Mouse (Mus musculus) gastrocnemius, postnatal 10 days (tissue): Measurements from ENCODE around the gene Gm49383. TPM values are rescaled to one million over a fixed set of nuclear protein-coding genes. Genes with fewer than 3 reads are reported as not detected.
A peak's percentile ranks its signal among the peaks of the same experiment; 100 is the strongest.
"Not testable (repeated sequence)": the region's sequence is repeated elsewhere in the genome, so short reads cannot be mapped to it uniquely, and the experiment has no call there.

Experiments
- DNase-seq: peaks from one replicate; pipeline ENCODE4 v3.0.0; 2021; ENCODE audit warnings: mixed read lengths
- microRNA-seq, 2 experiments: library from miRNA; unstranded; fragments of <30 nt; microRNA quantifications; one replicate each; pipeline ENCODE4 v1.2.0; 2021
- total RNA-seq, 2 experiments: library from RNA; stranded (reverse); gene quantifications; 2 replicates each; pipeline ENCODE4 v1.2.3; 2021

The Gm49383 gene
- total RNA-seq, 2 experiments from 2014 or later, result 2.7 to 3.4 TPM

DNA sequence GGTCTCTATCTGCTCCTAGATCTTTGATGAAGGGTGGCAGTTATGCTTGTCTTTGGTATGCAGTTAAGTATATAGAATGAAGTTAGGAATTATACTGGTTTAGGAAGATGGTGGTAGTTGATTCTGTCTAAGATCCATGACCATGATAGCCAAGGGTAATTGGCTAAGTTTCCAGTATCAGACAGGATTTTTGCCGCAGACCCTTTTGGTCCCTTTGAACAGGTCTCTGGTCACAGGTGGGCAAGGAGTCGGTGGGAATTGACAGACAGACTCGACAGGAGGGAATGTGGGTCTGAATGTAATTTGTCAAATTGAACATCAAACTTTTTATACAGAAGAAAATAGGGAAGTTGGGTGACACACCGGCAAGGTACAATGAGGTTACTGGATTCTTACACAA lies 33.3 kb downstream of the Gm49383 start:
- not testable (repeated sequence) for DNase-seq

DNA sequence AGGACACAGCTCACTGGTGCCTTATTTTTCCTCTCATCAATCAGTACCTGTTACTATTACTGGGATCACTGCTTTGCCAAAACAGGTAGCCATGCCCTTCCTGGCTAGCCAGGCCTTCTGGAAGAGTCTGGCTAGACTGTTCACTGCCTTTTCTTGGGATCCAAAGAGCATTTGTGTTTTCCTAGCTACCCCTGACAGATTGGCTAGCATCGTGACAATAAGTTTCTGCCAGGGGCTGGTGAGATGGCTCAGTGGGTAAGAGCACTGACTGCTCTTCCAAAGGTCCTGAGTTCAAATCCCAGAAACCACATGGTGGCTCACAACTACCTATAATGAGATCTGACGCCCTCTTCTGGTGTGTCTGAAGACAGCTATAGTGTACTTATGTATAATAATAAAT lies 36.2 kb downstream of the Gm49383 start:
- not testable (repeated sequence) for DNase-seq

DNA sequence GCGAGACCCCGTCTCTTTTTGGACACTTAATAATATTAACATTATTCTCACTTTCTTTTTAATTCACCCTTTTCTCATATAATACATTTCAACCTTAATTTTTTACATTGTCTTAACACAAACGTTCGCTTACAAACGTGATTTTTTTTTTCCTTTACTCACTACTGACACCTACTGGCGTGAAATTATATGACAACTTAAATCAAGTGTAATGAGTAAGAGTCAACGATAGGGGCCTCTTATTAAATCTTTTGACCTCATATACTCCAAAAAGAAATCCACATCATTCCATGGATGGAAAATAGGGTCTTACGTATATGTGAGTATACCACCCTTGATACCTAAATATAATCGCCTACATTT lies 37.3 kb downstream of the Gm49383 start:
- no peak for DNase-seq

DNA sequence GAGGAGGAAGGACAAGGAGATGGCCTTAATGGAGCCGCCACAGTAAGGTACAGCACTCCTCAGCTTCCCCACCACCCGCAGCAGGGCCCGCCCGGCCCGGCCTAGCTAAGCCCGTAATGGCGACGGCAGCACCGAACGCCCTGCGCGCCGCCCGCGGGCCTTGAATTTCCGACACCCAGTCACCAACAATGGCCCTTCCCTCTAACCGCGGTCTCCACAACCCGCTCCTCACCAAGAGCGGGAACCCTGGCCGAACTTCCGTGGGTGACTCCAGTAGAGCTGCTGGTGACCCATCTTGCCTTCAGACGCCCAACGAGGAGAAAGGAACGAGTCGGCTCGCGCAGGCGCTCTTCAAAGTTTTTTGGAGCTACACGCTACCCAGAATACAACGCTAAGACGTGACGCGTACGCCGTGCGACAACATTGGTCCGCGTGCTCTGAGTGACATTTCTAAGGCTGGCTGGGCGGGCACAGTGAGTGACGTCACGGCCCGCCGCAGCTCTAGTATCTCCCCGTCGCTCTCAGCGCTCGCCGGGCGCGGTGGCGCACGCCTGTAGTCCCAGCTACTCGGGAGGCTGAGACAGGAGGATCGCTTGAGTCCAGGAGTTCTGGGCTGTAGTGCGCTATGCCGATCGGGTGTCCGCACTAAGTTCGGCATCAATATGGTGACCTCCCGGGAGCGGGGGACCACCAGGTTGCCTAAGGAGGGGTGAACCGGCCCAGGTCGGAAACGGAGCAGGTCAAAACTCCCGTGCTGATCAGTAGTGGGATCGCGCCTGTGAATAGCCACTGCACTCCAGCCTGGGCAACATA lies 37.9 kb downstream of the Gm49383 start, which contains the start of gene Rps29:
TSS of gene Rps29 (minus strand) at position 422 of the 813 bp plus-strand sequence.
- peak; percentile 93 for DNase-seq

DNA sequence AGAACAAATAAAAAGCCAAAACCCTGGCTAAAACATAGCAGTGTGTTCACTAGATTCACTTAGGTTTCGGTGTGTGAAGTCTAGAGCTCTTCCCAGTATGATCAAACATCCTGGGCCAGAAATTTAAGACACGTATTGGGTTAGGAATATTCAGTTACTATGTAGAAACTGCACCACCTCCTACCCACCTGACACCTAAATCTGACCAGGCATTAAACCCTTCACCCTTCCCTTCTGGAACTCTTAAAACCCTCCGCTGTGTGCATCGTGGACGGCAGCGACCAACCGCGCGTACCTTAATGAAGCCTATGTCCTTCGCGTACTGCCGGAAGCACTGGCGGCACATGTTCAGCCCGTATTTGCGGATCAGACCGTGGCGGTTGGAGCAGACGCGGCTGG lies 38.5 kb downstream of the Gm49383 start:
- no peak for DNase-seq

DNA sequence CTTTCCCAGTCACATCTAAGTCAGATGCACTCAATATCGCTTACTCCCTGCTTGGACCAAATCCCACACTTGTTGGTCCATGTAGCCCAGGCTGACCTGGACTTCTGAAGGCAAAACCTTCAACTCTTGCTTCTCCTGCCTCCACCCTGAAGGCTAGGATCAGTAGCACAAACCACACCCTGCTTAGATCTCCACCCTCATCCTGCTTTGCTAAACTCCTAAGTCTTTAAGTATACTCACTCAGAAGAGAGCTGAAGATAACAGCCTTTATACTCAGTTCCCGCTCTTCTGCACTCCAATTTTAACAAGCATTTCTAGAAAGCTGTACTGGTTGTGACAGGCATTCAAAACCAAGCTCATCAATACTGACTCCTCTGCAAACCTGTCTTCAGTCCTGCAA lies 39.8 kb downstream of the Gm49383 start:
- no peak for DNase-seq

DNA sequence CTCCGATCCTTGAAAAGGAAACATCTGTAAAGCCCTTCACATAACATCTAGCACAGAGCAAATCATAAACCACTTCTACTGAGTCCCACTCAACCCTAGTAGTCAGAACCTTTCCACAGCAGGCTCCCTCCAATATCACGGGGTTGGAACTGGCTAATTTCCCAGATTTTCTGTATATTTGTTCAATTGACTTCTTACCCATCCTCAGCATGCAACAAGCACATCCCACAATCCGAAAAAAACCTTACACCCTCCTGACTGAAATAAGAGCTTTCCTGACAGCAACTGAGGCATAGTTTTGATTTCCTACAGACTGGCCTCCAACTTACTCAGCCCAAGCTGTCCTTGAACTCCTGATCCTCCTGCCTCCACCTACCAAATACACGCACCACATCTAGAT lies 40.5 kb downstream of the Gm49383 start:
- DNase-seq, result no peak

DNA sequence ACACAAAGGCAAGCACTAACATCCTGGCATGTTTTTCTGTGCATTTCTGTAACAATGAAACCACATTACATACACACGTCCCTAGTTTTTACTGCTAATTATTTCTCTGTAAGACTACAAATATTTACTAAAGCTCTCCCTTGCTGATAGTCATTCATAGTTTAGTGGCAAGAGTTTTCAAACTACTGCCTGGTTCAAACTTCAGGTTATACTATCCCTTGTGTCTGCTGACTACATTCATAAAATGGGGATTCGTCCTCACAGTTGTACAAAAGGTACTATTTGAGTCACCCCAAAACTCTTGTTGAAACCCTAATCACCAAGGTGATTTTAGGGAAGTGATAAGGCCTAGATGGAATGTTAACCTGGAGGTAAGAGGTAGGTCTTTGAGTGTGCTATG lies 41.0 kb downstream of the Gm49383 start:
- DNase-seq, result no peak

DNA sequence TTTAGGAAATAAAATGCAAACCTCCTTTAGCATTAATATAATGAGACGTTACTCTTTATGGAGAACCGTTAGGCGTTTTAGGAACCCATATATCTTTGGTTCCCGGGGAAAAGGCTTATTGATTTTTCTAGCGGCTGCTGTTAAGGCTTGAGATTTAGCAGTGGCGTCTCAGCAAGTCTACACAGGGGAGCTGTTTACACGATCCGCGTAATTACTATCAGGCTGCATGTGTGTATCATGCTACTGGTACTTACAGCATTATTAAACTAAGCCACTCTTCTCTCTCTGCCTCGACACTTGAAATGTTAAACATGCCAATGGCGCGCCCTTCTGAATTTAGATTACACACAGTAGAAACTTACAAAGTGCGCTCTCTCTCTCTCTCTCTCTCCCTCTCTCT lies 46.9 kb downstream of the Gm49383 start:
- no peak for DNase-seq

DNA sequence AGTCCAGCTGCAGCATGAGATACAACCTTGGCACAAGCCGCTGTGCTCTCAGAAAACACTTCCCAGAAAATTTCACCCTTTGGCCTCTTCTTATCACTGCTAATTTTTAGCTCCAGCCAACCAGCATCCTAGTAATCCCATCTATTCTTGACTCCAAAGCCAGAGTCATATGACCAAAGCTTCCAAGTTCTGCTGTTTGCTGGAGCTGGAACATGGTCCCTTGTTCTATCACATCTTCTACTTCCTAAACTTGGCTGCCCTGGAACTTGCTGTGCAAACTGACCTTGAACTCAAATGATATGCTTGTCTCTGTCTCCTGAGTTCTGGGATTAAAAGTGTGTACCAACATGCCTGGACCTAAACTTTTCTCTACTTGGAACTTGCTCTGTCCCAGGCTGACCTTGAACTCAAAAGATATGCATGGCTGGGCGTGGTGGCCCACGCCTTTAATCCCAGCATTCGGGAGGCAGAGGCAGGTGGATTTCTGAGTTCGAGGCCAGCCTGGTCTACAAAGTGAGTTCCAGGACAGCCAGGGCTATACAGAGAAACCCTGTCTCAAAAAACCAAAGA lies 49.7 kb downstream of the Gm49383 start:
- no peak for DNase-seq

DNA sequence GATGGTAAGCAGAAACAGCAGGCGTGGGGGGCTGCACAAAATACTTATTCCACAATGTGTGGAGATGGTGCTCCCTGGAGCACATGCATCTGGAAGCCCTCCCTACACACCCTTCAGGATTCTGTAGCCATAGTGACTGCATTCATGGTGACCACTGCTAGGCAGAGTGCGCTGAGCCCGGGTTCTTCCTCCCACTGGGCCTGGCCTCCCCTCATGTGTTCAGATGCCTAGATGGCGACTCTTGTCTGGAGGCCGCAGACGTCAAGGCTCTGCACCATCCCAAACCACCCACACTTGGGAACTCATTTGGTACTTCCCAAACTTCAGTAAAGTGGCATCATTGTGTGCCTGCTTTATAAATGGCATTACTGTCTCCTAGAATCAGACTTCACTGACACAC lies 53.4 kb downstream of the Gm49383 start:
- DNase-seq, result no peak

DNA sequence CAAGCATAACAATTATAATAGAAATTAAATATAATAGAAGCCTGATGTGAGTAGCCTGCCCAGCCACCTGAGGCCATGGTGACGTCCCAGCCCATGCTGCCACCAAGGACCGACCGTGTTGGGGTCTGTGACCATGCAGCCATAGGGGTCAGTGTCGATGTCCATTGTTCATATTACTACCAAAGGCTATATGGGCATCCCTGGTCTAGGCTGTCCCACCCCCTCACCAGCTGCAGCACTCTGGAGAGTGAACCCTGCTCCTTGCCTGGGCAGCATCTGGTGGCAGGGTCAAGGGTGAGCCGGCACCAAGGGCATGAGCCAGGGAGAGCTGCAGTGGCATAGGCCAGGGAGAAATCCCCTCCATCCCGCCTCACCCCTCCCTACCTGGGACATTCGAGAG lies 57.1 kb downstream of the Gm49383 start:
- no peak for DNase-seq

DNA sequence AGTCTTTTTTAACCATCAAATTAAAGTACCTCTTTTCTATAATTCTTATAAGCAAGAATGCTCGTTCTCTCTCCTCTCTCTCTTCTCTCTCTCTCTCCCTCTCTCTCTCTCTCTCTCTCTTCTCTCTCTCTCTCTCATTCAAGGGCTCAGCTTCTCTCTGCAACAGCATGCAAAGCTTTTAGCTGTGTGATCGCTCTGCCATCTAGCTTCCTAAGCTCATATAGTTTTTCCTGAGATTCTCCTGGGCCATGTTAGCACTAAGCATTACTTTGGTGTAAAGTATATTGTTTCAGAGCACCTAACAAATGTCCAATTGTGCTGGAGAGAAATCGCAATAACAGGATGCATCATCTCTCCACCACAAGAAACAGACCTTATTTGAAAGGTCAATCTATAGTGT lies 57.7 kb downstream of the Gm49383 start:
- no peak for DNase-seq

Small RNA genes within 50 kb of the gene (microRNA-seq; reads per million reads assigned to microRNA genes)
- gene Gm47287, result 0 reads per million in 2 experiments
- 0.25 to 1.9 reads per million in 2 experiments for gene Gm47295

Other genes with a start within 250 kb of the Gm49383 start
- gene Rps29, start 37.9 kb downstream of the Gm49383 start, total RNA-seq, result 1,000 to 10,000 TPM; 1,302 to 1,393 TPM
- 1 to 10 TPM in 1 of 2 experiments, under 1 TPM in 1; 0.56 to 1.3 TPM for gene Lrr1, start 28.3 kb downstream of the Gm49383 start, total RNA-seq
- gene Rpl36al, start 13.0 kb downstream of the Gm49383 start, total RNA-seq, result 100 to 1,000 TPM; 336 to 338 TPM
- gene Mgat2, start 12.9 kb downstream of the Gm49383 start, total RNA-seq, result 10 to 100 TPM; 16.9 to 21.3 TPM
- under 1 TPM; 0.61 to 0.70 TPM for gene Dnaaf2, start 1.3 kb upstream of the Gm49383 start, total RNA-seq
- 1 to 10 TPM; 2.7 to 3.6 TPM for gene Gm49384, start 7.2 kb upstream of the Gm49383 start, total RNA-seq
- gene Pole2, start 31.1 kb upstream of the Gm49383 start, total RNA-seq, result 1 to 10 TPM; 2.2 to 3.2 TPM
- gene Klhdc1, start 44.1 kb upstream of the Gm49383 start, total RNA-seq, result 10 to 100 TPM; 10.1 to 13.5 TPM
- gene Klhdc2, start 99.6 kb upstream of the Gm49383 start, total RNA-seq, result 10 to 100 TPM; 76.3 to 87.7 TPM
- gene Nemf, start 160.1 kb upstream of the Gm49383 start, total RNA-seq, result 10 to 100 TPM; 21.3 to 23.4 TPM
- 10 to 100 TPM; 42.5 to 52.1 TPM for gene Arf6, start 175.0 kb upstream of the Gm49383 start, total RNA-seq
- gene Gm9887, start 175.4 kb upstream of the Gm49383 start, total RNA-seq, result under 1 TPM; 0.45 to 0.54 TPM